Mouse (Mus musculus) G1E (cell line): ENCODE measurements around the gene Syne2.

Experiments used
- CTCF ChIP-seq: IDR thresholded peaks from 2 replicates; pipeline ENCODE4 v1.5.1; 2012; ENCODE audit warnings: low read depth, low read length, inconsistent platforms, mixed read lengths
- GATA1 ChIP-seq: IDR thresholded peaks from 2 replicates; pipeline ENCODE4 v1.6.1; 2012; ENCODE audit warnings: borderline replicate concordance, low read length, inconsistent platforms, mixed read lengths
- GATA2 ChIP-seq: IDR thresholded peaks from 2 replicates; pipeline ENCODE4 v1.6.1; 2012; ENCODE audit warnings: low read depth, low read length, inconsistent platforms, borderline replicate concordance
- POLR2AphosphoS5 ChIP-seq: IDR thresholded peaks from 2 replicates; pipeline ENCODE4 v1.6.1; 2012; ENCODE audit warnings: low read depth, low read length, inconsistent platforms; ENCODE audit not compliant: insufficient replicate concordance
- TAL1 ChIP-seq: conservative IDR thresholded peaks from 2 replicates; pipeline ENCODE4 v1.6.1; 2012; ENCODE audit warnings: low read depth, low read length, inconsistent platforms, mixed read lengths

GRCm38 (mm10) chr12:75825458-75825857 is 7.5 kb downstream of the Syne2 start:
- TF ChIP-seq CTCF (no peak), GATA1 (no peak), TAL1 (no peak), GATA2 (no peak), POLR2AphosphoS5 (no peak)
